Mouse (Mus musculus) kidney, postnatal 10 days (tissue): ENCODE measurements around the gene Itch.
"Not testable (repeated sequence)": the region's sequence is repeated elsewhere in the genome, so short reads cannot be mapped to it uniquely, and the experiment has no call there.

Experiments used
- DNase-seq: peaks from one replicate; pipeline ENCODE4 v3.0.0; 2021; ENCODE audit warnings: mixed read lengths

The Itch gene

DNA sequence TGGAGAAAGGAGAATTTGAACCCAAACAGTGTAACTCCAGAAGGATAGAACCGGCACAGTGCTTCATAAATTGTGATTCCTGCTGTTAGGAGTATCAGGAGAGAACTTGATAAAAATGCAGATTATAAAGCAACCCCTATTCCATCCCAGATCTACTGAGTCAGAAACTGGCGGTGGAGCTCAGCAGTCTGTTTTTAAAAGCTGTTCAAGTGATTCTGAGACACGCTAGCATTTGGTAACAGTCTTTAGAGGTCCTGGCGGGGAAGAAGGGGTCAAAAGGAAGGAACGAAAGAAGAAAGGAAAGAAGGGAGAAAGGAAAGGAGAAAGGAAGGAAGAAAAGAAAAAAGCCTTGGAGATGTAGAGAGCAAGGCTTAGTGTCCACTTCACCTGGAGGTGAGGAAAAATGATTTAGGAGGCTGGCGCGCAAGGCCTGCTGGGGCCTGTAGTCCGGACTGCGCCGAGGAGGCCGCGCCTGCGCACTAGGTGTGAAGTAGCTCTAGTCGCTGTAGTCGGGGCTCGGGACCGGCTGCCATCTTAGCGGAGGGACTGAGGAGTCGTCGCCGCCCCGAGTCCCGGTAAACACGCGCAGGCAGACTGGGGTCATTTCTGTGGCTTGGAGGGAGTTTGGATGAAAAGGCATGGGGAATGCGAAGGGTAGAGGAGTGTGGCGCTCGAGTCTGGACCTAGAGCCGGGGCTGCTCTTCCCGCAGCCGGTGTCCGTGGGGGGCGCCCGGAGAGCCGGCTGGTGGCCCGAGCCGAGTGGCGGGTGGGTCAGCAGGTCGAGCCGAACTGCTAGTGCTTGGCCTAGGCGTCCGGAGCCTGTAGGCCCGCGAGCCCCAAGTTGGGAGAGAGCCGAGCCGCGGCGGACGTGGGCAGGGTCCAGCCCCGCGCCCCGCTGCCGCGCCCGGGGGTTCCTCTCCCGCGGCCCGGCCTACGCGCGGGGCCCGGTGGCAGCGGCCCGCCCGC is at the start of gene Itch:
Gene Itch (plus strand): TSS at position 499 of the 966 bp plus-strand sequence.
- DNase-seq, result peak; percentile 96

GRCm38 (mm10) chr2:155084546-155084945 is 48.8 kb upstream of the Itch start:
- DNase-seq, result no peak

- peak; percentile 25 for DNase-seq
Observed at GRCm38 (mm10) chr2:155086328-155086727, 47.0 kb upstream of the Itch start.

GRCm38 (mm10) chr2:155088264-155088663 is 45.0 kb upstream of the Itch start:
- DNase-seq, result no peak

GRCm38 (mm10) chr2:155090909-155091742 is 42.2 kb upstream of the Itch start:
- DNase-seq, result peak; percentile 24

DNA sequence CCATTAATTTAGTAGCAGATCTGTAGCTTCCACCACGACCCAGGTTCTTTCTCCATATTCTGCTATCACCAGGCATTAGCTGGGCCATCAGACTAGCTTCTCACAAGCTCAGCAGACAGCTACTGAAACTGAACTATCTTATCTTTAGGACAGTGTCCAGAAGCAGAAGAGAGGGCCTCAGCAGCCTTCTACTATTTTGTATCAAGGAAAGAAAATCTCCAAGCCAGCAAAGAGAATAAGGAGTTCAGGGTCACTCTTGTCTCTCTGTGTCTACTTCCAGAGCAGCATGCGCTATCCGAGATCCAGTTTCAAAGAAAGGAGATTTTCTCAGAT is 41.6 kb upstream of the Itch start:
- DNase-seq, result no peak

DNA sequence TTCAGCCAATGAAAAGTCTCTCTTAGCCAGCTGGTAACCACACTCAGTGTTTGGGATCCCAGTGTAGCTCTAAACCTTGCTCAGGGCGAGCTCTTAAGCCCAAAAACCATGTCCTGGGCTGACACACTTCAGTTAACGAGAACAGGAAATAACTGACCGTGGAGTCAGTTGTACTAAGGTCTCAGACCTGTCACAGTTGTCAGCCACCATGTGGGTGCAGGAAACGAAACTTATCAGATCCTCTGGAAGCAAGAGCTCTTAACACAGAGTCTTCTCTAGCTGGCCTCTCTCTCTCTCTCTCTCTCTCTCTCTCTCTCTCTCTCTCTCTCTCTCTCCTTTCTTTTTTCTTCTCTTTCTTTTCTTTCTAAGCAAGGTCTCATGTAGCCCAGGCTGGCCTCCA is 39.9 kb upstream of the Itch start:
- no peak for DNase-seq

DNA sequence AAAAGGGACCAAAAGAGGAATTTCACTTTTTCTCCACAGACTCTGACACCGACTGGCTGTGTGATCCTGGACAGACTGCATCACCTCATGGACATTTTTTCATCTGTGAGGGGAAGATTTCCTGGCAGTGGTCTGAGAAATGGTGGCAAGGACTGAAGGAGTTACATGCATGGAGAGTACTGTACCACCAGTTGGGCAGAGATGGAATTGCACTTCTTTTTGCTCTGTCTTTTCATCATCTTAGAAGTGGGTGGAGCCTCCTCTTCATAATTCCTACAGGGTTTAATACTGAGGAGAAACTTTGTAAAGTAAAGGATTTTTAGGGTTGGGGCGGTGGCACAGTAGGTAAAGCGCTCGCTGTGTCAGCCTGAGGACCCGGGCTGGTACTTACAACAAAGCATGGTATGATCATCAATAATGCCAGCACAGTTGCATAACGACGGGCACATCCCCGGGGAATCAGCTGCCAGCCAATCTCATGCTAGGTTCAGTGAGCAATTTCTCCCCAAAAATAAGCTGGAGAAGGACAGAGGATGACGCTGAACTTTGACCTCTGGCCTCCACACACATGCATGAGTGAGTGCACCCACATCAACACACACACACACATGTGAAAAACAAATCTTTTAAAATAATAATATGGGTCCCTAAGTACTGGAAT is 34.5 kb upstream of the Itch start:
- DNase-seq, result no peak

GRCm38 (mm10) chr2:155099421-155099820 is 33.9 kb upstream of the Itch start:
- peak; percentile 53 for DNase-seq

DNA sequence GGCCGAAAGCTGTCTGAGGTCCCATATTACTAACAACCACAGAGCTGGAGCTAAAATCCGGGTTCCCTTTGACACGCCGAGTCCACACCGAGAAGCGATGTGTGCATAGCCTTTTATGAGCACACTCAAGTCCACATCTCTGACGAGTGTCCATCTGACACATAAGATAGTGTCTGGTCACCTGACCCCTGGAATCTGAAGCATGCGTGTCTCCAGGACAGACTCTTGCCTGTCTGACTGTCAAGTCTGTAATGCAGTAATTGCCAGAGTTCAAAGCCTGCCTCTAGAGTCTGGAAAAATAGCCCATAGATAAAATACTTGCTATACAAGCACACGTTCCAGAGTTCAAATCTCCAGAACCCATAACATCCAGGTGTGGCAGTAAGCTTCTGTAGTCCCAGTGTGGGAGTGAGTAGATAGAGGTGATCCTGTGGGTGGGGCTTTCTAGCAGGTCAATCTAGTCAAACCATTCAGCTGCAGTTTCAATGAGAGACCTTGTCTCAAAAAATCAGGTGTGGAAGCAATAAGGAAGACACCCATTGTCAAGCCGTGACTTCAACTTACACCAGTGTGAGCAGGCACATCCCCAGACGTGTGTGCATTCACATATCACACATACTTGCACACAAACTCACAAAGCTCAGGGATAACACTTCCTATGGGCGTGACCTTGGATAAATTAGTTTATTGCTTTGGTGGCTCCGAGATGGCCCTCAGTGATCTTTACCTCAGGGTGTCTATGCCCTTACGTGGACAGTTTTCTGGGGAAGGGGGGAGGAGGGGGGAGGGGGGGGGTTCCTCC is 33.1 kb upstream of the Itch start:
- no peak for DNase-seq

GRCm38 (mm10) chr2:155100796-155101259 is 32.5 kb upstream of the Itch start:
- DNase-seq, result no peak

DNA sequence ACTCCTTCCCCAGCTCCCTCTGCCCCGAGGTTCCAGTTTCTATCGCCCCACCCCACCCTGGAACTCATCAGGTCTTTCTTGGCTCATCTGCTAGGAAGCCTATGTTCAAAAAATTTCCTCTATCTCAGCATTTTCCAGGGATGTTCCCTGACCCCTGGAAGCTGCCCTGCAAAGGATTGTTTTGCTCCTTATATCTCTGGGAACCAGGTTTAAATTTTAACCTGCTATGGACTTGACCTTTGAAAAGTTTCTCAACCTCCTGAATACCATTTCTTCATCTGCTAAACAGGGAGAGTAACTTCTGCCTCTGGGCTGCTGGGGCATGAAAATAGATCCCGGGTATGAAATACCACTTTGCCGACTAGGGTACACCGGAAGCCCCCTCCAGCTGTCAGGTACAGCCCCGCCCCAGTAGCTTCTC is 31.5 kb upstream of the Itch start:
- DNase-seq, result peak; percentile 50

GRCm38 (mm10) chr2:155103607-155104006 is 29.7 kb upstream of the Itch start:
- no peak for DNase-seq

- DNase-seq, result not testable (repeated sequence)
Observed at GRCm38 (mm10) chr2:155107276-155107675, 26.0 kb upstream of the Itch start.

DNA sequence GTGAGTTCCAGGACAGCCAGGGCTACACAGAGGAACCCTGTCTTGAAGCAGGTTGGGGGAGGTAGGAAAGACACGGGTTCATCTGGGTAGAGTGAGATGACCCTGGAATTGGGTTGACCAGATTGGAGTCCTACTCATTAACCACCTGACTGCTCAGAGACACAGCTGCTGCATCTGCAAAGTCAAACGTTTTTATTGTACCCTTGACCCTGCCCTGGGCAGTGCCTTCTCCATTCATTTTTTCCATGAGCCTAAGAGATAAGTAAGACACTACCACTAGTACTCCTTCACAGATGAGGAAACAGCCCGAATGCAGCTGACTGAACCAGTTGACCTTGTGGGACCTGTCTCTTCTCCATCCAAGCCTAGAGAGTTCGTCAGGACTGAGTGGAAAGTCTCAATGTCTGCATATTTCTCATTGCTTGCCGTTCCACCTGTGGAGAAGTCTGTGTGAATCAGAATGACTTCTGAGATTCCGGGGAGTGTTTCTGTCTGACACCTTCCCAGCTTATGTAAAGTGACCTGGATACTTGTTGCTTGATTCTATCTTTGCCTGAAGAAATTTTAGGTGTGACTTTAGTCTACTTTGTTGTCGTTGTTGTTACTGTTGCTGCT is 18.0 kb upstream of the Itch start:
- no peak for DNase-seq

DNA sequence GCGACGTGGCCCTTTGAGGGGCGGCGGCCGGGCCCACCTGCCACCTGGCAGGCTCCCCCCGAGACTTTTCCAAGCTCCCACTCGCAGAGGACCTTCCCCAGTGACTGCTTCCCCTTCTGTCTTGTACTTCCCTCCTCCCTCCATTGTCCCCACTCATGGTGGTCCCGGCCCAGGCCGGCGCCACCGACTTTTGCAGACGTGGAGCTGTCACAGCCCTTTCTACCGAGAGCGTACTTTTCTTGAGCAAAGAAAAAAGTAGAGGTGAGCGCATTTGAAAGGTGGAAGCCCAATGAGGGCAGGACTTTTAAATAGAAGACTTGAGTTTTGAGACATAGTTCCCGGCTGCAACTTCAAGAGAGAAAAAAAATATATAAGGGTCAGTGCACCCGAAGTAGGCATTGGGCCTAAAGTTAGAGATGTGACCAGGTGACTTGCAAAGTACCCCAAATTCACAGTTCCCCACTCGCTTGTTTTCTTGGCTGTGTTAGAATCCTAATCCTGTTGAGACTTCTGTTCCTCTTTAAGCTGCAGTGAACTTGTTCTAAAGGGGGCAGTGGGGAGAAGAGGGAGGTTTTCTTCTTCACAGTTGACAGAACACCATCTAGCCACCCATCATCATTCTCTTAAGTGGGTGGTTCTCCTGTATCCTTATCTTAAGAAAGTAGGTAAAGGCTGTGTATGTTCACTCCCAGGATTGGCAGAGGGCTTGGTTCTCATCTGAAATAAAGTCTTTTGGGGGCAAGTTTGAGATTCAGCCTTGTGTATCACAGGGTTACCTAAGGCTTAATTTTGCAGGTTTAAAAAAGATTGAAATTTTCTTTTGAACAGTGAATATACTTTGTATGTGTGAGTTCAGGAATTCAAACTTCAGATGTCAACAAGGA is 910 bp downstream of the Itch start:
- no peak for DNase-seq

- DNase-seq, result no peak
Observed at GRCm38 (mm10) chr2:155135092-155135491, 1.8 kb downstream of the Itch start.

GRCm38 (mm10) chr2:155135534-155135933 is 2.2 kb downstream of the Itch start:
- no peak for DNase-seq

DNA sequence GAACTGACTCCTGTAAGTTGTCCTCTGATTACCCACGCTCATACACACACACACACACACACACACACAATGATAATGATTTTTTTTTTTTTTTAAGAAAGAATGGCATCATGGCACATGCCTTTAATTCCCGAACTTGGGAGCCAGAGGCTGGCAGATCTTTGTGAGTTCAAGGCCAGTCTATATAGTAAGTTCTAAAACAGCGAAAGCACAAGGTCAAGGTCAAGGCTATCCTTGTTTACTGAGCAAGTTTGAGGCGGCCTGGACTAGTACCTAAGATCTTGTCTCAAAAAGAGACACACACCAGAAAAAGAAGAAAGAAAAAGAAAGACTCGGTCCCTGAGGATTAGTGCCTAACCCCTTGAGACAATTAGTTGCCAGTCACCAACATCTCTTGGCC is 7.7 kb downstream of the Itch start:
- DNase-seq, result no peak

DNA sequence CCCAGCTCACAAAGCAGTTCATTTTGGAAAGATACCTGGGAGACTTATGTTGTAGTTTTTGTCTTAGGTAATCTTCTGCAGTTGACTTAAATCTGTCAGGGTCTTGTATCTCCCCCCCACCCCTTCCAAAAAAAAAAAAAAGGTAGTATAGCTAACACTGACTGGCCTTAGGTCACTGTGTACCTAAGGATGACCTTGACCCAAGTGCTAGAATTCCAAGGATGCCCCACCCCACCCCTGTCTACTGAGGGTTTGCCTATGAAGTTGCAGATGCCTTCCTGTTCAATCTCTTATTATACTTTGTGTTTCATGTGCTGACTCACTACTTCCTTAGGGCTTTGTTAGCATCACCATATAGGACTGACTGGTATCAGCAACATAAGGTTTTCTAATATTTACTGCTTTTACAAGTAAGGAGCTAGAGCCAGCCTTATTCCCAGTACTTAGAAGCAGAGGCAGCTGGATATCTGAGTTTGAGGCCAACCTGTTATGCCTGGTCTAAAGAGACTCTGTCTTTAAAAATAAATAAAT is 8.8 kb downstream of the Itch start:
- no peak for DNase-seq
